ENCODE assay signal across 8 mouse cellular contexts in the genomic region with DNA sequence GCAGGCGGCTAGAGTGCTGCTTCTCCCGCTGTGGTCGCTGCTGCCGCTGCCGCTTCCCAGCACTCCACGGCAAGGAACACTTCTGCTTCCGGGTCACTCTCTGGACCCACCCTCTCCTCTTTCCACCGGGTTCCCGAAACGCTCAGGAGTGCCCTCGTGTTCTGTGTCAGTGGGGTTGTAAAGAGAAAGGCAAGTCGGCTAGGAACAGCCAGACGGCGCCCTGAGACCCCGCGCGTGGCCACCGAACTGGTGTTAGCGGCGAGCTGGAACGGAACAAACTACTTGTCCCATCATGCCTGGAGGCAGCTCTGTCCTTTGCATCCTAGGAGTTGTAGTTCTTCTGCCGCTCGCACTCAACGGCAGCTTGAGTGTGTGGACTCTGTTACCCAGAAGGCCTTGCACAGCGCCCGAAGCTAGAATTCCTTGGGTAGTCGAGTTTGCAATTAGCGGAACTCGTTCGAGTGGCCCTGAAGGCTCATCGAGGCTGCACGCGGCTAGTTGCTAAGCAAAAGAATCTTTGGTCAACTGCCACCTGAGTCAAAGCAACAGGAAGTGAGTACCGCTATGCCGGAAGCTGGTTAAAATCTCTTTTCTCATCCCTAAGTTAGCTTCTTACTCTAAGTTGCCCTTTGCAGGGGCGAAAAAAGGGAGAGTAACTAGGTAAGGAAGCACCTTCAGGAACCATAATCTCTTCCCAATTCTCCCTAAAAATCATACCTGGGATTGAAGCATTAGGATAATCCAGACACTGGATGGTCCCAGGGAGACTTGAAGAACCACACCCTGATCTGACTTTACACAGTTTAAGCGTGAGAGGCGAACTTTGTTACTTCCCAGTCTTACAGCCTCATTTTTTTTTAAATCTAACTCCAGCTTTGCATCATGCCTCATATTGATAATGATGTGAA. TPM values are rescaled to one million over a fixed set of nuclear protein-coding genes. Genes with fewer than 3 reads are reported as not detected.
A peak's percentile ranks its signal among the peaks of the same experiment; 100 is the strongest.
DNase-seq lines count a peak whose midpoint lies in the region; ATAC-seq and TF ChIP-seq lines count a peak whose summit lies in the region.

A gene (plus strand): TSS at position 109 of the 908 bp plus-strand sequence.
A gene (minus strand): TSS at position 292 of the 908 bp plus-strand sequence.

- H3K9ac ChIP-seq in ES-Bruce4 (ENCODE audit: low read depth, poor library complexity, severe bottlenecking): peak within 1 kb of the TSS; percentile 68
- H3K9ac ChIP-seq in forebrain, embryonic 13.5 days: peak within 1 kb of the TSS; percentile 89
- peak within 1 kb of the TSS; percentile 68 for H3K9ac ChIP-seq in liver, postnatal 0 days (replicated peaks)
- H3K9ac ChIP-seq in neural tube, embryonic 14.5 days (replicated peaks; ENCODE audit: low read depth, low read length): peak within 1 kb of the TSS; percentile 59

- H3K27ac ChIP-seq in ES-Bruce4 (ENCODE audit: insufficient read depth, low read length): peak within 1 kb of the TSS; percentile 74
- peak within 1 kb of the TSS; percentile 75 for H3K27ac ChIP-seq in forebrain, embryonic 13.5 days
- H3K27ac ChIP-seq in liver, postnatal 0 days (ENCODE audit: low read depth): peak within 1 kb of the TSS; percentile 78
- H3K27ac ChIP-seq in neural tube, embryonic 14.5 days (ENCODE audit: low read depth, low read length): peak within 1 kb of the TSS; percentile 83

- no peaks in the 10 kb centered on the region for H3K4me1 ChIP-seq in ES-Bruce4 (ENCODE audit: control insufficient read depth, insufficient read depth, low read length)
- peaks cover 22% of the 10 kb centered on the region for H3K4me1 ChIP-seq in forebrain, embryonic 13.5 days
- peaks cover 13% of the 10 kb centered on the region for H3K4me1 ChIP-seq in liver, postnatal 0 days (ENCODE audit: insufficient read depth)
- H3K4me1 ChIP-seq in neural tube, embryonic 14.5 days (ENCODE audit: control insufficient read depth, insufficient read depth, low read length): peaks cover 12% of the 10 kb centered on the region

- peak within 1 kb of the TSS; percentile 96 for H3K4me2 ChIP-seq in forebrain, embryonic 13.5 days
- peak within 1 kb of the TSS; percentile 79 for H3K4me2 ChIP-seq in liver, postnatal 0 days (ENCODE audit: low read depth, low read length)
- peak within 1 kb of the TSS; percentile 57 for H3K4me2 ChIP-seq in neural tube, embryonic 14.5 days (ENCODE audit: low read depth, low read length)

- ATAC-seq in cerebellum, adult (ENCODE audit: insufficient number of reproducible peaks, low FRiP score, low TSS enrichment): peak; percentile 99
- peak; percentile 99 for ATAC-seq in forebrain, embryonic 13.5 days
- peak; percentile 98 for ATAC-seq in liver, postnatal 0 days
- ATAC-seq in neural tube, embryonic 14.5 days (ENCODE audit: low read depth): peak; percentile 98

- TF ChIP-seq CTCF in ES-Bruce4 (IDR thresholded peaks at IDR 0.05; ENCODE audit: low read depth, low read length): no peak
- no peak for TF ChIP-seq CTCF in liver, postnatal 0 days (IDR thresholded peaks at IDR 0.05; ENCODE audit: low read depth)

- H3K4me3 ChIP-seq in ES-Bruce4 (ENCODE audit: low read depth, low read length): peak within 1 kb of the TSS; percentile 89
- H3K4me3 ChIP-seq in forebrain, embryonic 13.5 days: peak within 1 kb of the TSS; percentile 77
- peak within 1 kb of the TSS; percentile 68 for H3K4me3 ChIP-seq in liver, postnatal 0 days (ENCODE audit: low read depth, low read length)
- peak within 1 kb of the TSS; percentile 67 for H3K4me3 ChIP-seq in neural tube, embryonic 14.5 days (ENCODE audit: low read depth, low read length)

- no peaks in the 10 kb centered on the region for H3K27me3 ChIP-seq in ES-Bruce4 (ENCODE audit: control insufficient read depth, insufficient read depth, low read length, poor library complexity, severe bottlenecking)
- no peaks in the 10 kb centered on the region for H3K27me3 ChIP-seq in forebrain, embryonic 13.5 days
- H3K27me3 ChIP-seq in liver, postnatal 0 days (ENCODE audit: insufficient read depth, low read length): no peaks in the 10 kb centered on the region
- no peaks in the 10 kb centered on the region for H3K27me3 ChIP-seq in neural tube, embryonic 14.5 days (ENCODE audit: control insufficient read depth, insufficient read depth, low read length)

- intact Hi-C loops in heart, postnatal 10 days (cut with DNase I): no loop called here

- DNase-seq in heart, postnatal 10 days: peak; percentile 93 to 94
- peak; percentile 86 for DNase-seq in large intestine, adult 2 months (ENCODE audit: low read depth, low spot score)
- peak; percentile 88 for DNase-seq in liver, postnatal 0 days
- DNase-seq in testis, postnatal 10 days (ENCODE audit: low spot score): peak; percentile 81

- TF ChIP-seq POLR2A in ES-Bruce4 (IDR thresholded peaks at IDR 0.05; ENCODE audit: insufficient read depth, low read length): peak; percentile 41

- peaks cover 33% of the 10 kb centered on the region for H3K36me3 ChIP-seq in ES-Bruce4 (ENCODE audit: control insufficient read depth, insufficient read depth, low read length, poor library complexity, severe bottlenecking)
- H3K36me3 ChIP-seq in forebrain, embryonic 13.5 days (ENCODE audit: poor library complexity, severe bottlenecking): peaks cover 26% of the 10 kb centered on the region
- H3K36me3 ChIP-seq in liver, postnatal 0 days (replicated peaks; ENCODE audit: insufficient read depth, low read length): peaks cover 21% of the 10 kb centered on the region
- peaks cover 10% of the 10 kb centered on the region for H3K36me3 ChIP-seq in neural tube, embryonic 14.5 days (ENCODE audit: control insufficient read depth, insufficient read depth, low read length)

- no peaks in the 10 kb centered on the region for H3K9me3 ChIP-seq in ES-Bruce4 (replicated peaks; ENCODE audit: control insufficient read depth, insufficient read depth, low read length, poor library complexity, severe bottlenecking)
- no peaks in the 10 kb centered on the region for H3K9me3 ChIP-seq in forebrain, embryonic 13.5 days (replicated peaks)
- H3K9me3 ChIP-seq in liver, postnatal 0 days (ENCODE audit: low read length): no peaks in the 10 kb centered on the region
- H3K9me3 ChIP-seq in neural tube, embryonic 14.5 days (ENCODE audit: control insufficient read depth, low read length): no peaks in the 10 kb centered on the region

- under 1% methylated on average over 38 of the region's 38 CpGs for WGBS in forebrain, embryonic 13.5 days
- WGBS in large intestine, adult 2 months: under 1% methylated on average over 38 of the region's 38 CpGs
- WGBS in liver, postnatal 0 days (ENCODE audit: insufficient replicate concordance): under 1% methylated on average over 38 of the region's 38 CpGs
- under 1% methylated on average over 38 of the region's 38 CpGs for WGBS in neural tube, embryonic 14.5 days

- TF ChIP-seq EP300 in ES-Bruce4 (IDR thresholded peaks at IDR 0.05; ENCODE audit: insufficient read depth, low read depth, low read length): 0 out of 2 replicates have a peak, but pooled peaks have one; percentile 30
- TF ChIP-seq EP300 in liver, postnatal 0 days (IDR thresholded peaks at IDR 0.05; ENCODE audit: low read depth): peak; percentile 52; the same call in 1 of the 2 replicates

RNA-seq across cellular contexts. Expression of the first gene that starts in this region (rescaled TPM):
- polyA plus RNA-seq in ES-Bruce4 (2011; ENCODE audit: insufficient read depth, insufficient read length, low read depth, missing spikeins): 22.2 and 26.7 TPM in 2 replicates
- polyA plus RNA-seq in forebrain, embryonic 13.5 days (2015; fragmentation: Nextera tagmentation; extraction: Ambion mirVana): 57.5 and 60.4 TPM in 2 replicates
- 10 to 100 TPM; 16.4 to 18.5 TPM for total RNA-seq in heart, postnatal 10 days (2021)
- polyA plus RNA-seq in large intestine, adult 2 months (2012; rRNA removed): 17.8 and 18.8 TPM in 2 replicates
- 15.0 and 17.4 TPM in 2 replicates for polyA plus RNA-seq in liver, postnatal 0 days (2015; fragmentation: Nextera tagmentation; extraction: Ambion mirVana)
- polyA plus RNA-seq in neural tube, embryonic 14.5 days (2014; fragmentation: Nextera tagmentation; extraction: Ambion mirVana): 42.5 and 43.7 TPM in 2 replicates

RNA-seq across cellular contexts. Expression of the second gene that starts in this region (rescaled TPM):
- polyA plus RNA-seq in ES-Bruce4 (2011; ENCODE audit: insufficient read depth, insufficient read length, low read depth, missing spikeins): 229 and 241 TPM in 2 replicates
- 665 and 692 TPM in 2 replicates for polyA plus RNA-seq in forebrain, embryonic 13.5 days (2015; fragmentation: Nextera tagmentation; extraction: Ambion mirVana)
- 100 to 1,000 TPM; 291 to 295 TPM for total RNA-seq in heart, postnatal 10 days (2021)
- polyA plus RNA-seq in large intestine, adult 2 months (2012; rRNA removed): 329 and 342 TPM in 2 replicates
- polyA plus RNA-seq in liver, postnatal 0 days (2015; fragmentation: Nextera tagmentation; extraction: Ambion mirVana): 228 and 231 TPM in 2 replicates
- 550 and 603 TPM in 2 replicates for polyA plus RNA-seq in neural tube, embryonic 14.5 days (2014; fragmentation: Nextera tagmentation; extraction: Ambion mirVana)

Comparison
In these comparisons a context has a peak if more than half of its experiments do, and no peak if none do; other contexts are left out.
1. Peak in every context shown above with its lines: DNase-seq, ATAC-seq, H3K4me3 ChIP-seq and H3K27ac ChIP-seq.